Mouse (Mus musculus) adrenal gland, adult 8-10 months (tissue): Measurements from ENCODE around the gene Olfr770. TPM values are rescaled to one million over a fixed set of nuclear protein-coding genes. Genes with fewer than 3 reads are reported as not detected.
"Not testable (repeated sequence)": the region's sequence is repeated elsewhere in the genome, so short reads cannot be mapped to it uniquely, and the experiment has no call there.

Source experiments
- DNase-seq: peaks from one replicate; pipeline ENCODE4 v3.0.0; 2022
- total RNA-seq, 4 experiments: library from RNA; stranded (reverse); gene quantifications; 2 replicates each; pipeline ENCODE4 v1.2.4; 2022

Gene Olfr770
- total RNA-seq = not detected

- no peak for DNase-seq
Observed at GRCm38 (mm10) chr10:129138898-129139297, at the start of gene Olfr770. Gene Olfr770, minus strand, starts transcription at chr10:129138998.

GRCm38 (mm10) chr10:129187319-129187718 lies 48.5 kb upstream of the Olfr770 start, which contains the start of gene Olfr773:
Gene Olfr773, minus strand, starts transcription at chr10:129187419.
- not testable (repeated sequence) for DNase-seq

GRCm38 (mm10) chr10:129177821-129178220 lies 39.0 kb upstream of the Olfr770 start, which contains the start of gene Olfr772:
Gene Olfr772, minus strand, starts transcription at chr10:129177921.
- DNase-seq = not testable (repeated sequence)

GRCm38 (mm10) chr10:129164651-129165050 lies 25.9 kb upstream of the Olfr770 start, which contains the start of gene Olfr771:
Gene Olfr771, minus strand, starts transcription at chr10:129164751.
- no peak for DNase-seq

GRCm38 (mm10) chr10:129117761-129118160 lies 21.0 kb downstream of the Olfr770 start, which contains the start of gene Olfr769:
Gene Olfr769, minus strand, starts transcription at chr10:129117861.
- DNase-seq = peak; percentile 6

GRCm38 (mm10) chr10:129115146-129115545 lies 23.7 kb downstream of the Olfr770 start:
- DNase-seq = no peak

- DNase-seq = no peak
Observed at GRCm38 (mm10) chr10:129101231-129101630, 37.6 kb downstream of the Olfr770 start.

- no peak for DNase-seq
Observed at GRCm38 (mm10) chr10:129099275-129099674, 39.5 kb downstream of the Olfr770 start, which contains the start of gene Olfr768. Gene Olfr768, minus strand, starts transcription at chr10:129099375.

GRCm38 (mm10) chr10:129082810-129083209 lies 56.0 kb downstream of the Olfr770 start, which contains the start of gene Olfr767:
Gene Olfr767, minus strand, starts transcription at chr10:129082910.
- DNase-seq = not testable (repeated sequence)

Other genes starting within 250 kb of the Olfr770 start
- 1 to 10 TPM; 2.0 to 2.9 (median 2.3) TPM for gene Gdf11, start 247.3 kb downstream of the Olfr770 start, total RNA-seq
- gene Cd63, start 238.0 kb downstream of the Olfr770 start, total RNA-seq = 100 to 1,000 TPM; 313 to 472 (median 396) TPM
- gene Rdh5, start 216.1 kb downstream of the Olfr770 start, total RNA-seq = 10 to 100 TPM in 3 of 4 experiments, 1 to 10 TPM in 1; 9.5 to 23.2 (median 15.7) TPM
- gene Bloc1s1, start 215.0 kb downstream of the Olfr770 start, total RNA-seq = 100 to 1,000 TPM; 137 to 192 (median 168) TPM
- gene Itga7, start 205.2 kb downstream of the Olfr770 start, total RNA-seq = 10 to 100 TPM in 2 of 4 experiments, 1 to 10 TPM in 2; 9.6 to 27.4 (median 11.8) TPM
- under 1 TPM in 2 of 4 experiments, not detected in 2; 0.32 to 0.46 TPM for gene Mettl7b, start 178.0 kb downstream of the Olfr770 start, total RNA-seq
- gene Olfr9, start 149.6 kb downstream of the Olfr770 start, total RNA-seq = not detected
- gene Olfr763, start 128.2 kb downstream of the Olfr770 start, total RNA-seq = not detected
- not detected for gene Olfr764-ps1, start 99.1 kb downstream of the Olfr770 start, total RNA-seq
- gene Olfr765, start 89.0 kb downstream of the Olfr770 start, total RNA-seq = not detected
- not detected for gene Olfr766-ps1, start 70.0 kb downstream of the Olfr770 start, total RNA-seq
- gene Olfr767, start 56.1 kb downstream of the Olfr770 start, total RNA-seq = not detected
- gene Olfr768, start 39.6 kb downstream of the Olfr770 start, total RNA-seq = not detected
- not detected for gene Olfr769, start 21.1 kb downstream of the Olfr770 start, total RNA-seq
- gene Olfr771, start 25.8 kb upstream of the Olfr770 start, total RNA-seq = not detected
- not detected for gene Olfr772, start 38.9 kb upstream of the Olfr770 start, total RNA-seq
- gene Olfr773, start 48.4 kb upstream of the Olfr770 start, total RNA-seq = not detected
- not detected for gene Olfr774, start 97.2 kb upstream of the Olfr770 start, total RNA-seq
- under 1 TPM in 1 of 4 experiments, not detected in 3; 0.08 TPM for gene Olfr775, start 109.4 kb upstream of the Olfr770 start, total RNA-seq
- not detected for gene Olfr776, start 120.1 kb upstream of the Olfr770 start, total RNA-seq
- not detected for gene Olfr777, start 132.5 kb upstream of the Olfr770 start, total RNA-seq
- not detected for gene Olfr780, start 179.1 kb upstream of the Olfr770 start, total RNA-seq
- gene Olfr781, start 189.9 kb upstream of the Olfr770 start, total RNA-seq = not detected
- not detected for gene Olfr782, start 209.9 kb upstream of the Olfr770 start, total RNA-seq
- not detected for gene Olfr784, start 245.1 kb upstream of the Olfr770 start, total RNA-seq